In genomic region chr12:112435295-112436110, GRCm38 (mm10) we compare ENCODE assay signal across 10 mouse cellular contexts. TPM values are rescaled to one million over a fixed set of nuclear protein-coding genes. Genes with fewer than 3 reads are reported as not detected.
DNase-seq lines count a peak whose midpoint lies in the region; ATAC-seq and TF ChIP-seq lines count a peak whose summit lies in the region.
"Had no signal": no experiment of that assay in that cellular context is flagged by ENCODE, and none has a peak within 500 bp of the region (broad histone marks: within the 10 kb centered on the region; RNA-seq: fewer than 3 reads in every experiment).

No protein-coding gene starts in this region.

- WGBS in lung, postnatal 0 days = 69% methylated on average over 19 of the region's 21 CpGs
- WGBS in lung, adult 2 months = 57% methylated on average over 21 of the region's 21 CpGs
- 47% methylated on average over 21 of the region's 21 CpGs for WGBS in embryonic facial prominence, embryonic 12.5 days
- WGBS in hindbrain, postnatal 0 days = 23% methylated on average over 21 of the region's 21 CpGs

- H3K9ac ChIP-seq in lung, postnatal 0 days (replicated peaks; ENCODE audit: low read depth) = no peak overlapping the region
- no peak overlapping the region for H3K9ac ChIP-seq in embryonic facial prominence, embryonic 12.5 days
- no peak overlapping the region for H3K9ac ChIP-seq in hindbrain, postnatal 0 days (replicated peaks; ENCODE audit: low read length)
- H3K9ac ChIP-seq: liver, embryonic 13.5 days had no signal

- no peak for TF ChIP-seq POLR2A in lung, adult 2 months (IDR thresholded peaks at IDR 0.05; ENCODE audit: borderline replicate concordance, extremely low read depth, low read depth, low read length)

- no peak for TF ChIP-seq CTCF in lung, postnatal 0 days (IDR thresholded peaks at IDR 0.05)
- TF ChIP-seq CTCF in lung, adult 2 months (IDR thresholded peaks at IDR 0.05; ENCODE audit: insufficient read depth, low read length) = no peak
- TF ChIP-seq CTCF in hindbrain, postnatal 0 days (IDR thresholded peaks at IDR 0.05; ENCODE audit: low read depth) = no peak

- H3K36me3 ChIP-seq in lung, postnatal 0 days (ENCODE audit: insufficient read depth, low read length) = no peaks in the 10 kb centered on the region
- H3K36me3 ChIP-seq in embryonic facial prominence, embryonic 12.5 days = no peaks in the 10 kb centered on the region
- no peaks in the 10 kb centered on the region for H3K36me3 ChIP-seq in hindbrain, postnatal 0 days (ENCODE audit: insufficient read depth, low read length)
- H3K36me3 ChIP-seq: liver, embryonic 13.5 days had no signal

- no peak overlapping the region for H3K4me3 ChIP-seq in lung, postnatal 0 days (ENCODE audit: low read depth, low read length)
- H3K4me3 ChIP-seq in lung, adult 2 months (replicated peaks; ENCODE audit: extremely low read depth, low read depth, low read length) = no peak overlapping the region
- H3K4me3 ChIP-seq in embryonic facial prominence, embryonic 12.5 days = no peak overlapping the region
- H3K4me3 ChIP-seq in hindbrain, postnatal 0 days (ENCODE audit: low read length) = no peak overlapping the region
- H3K4me3 ChIP-seq: liver, embryonic 13.5 days had no signal

- H3K4me1 ChIP-seq in lung, postnatal 0 days (ENCODE audit: insufficient read depth, low read depth, low read length) = no peaks in the 10 kb centered on the region
- H3K4me1 ChIP-seq in lung, adult 2 months (ENCODE audit: control insufficient read depth, insufficient read depth, low read length) = no peaks in the 10 kb centered on the region
- H3K4me1 ChIP-seq in embryonic facial prominence, embryonic 12.5 days = peaks cover 22% of the 10 kb centered on the region
- peaks cover 18% of the 10 kb centered on the region for H3K4me1 ChIP-seq in hindbrain, postnatal 0 days (ENCODE audit: insufficient read depth, low read length)
- H3K4me1 ChIP-seq: liver, embryonic 13.5 days had no signal

- no peaks in the 10 kb centered on the region for H3K9me3 ChIP-seq in lung, postnatal 0 days (ENCODE audit: low read length)
- no peaks in the 10 kb centered on the region for H3K9me3 ChIP-seq in embryonic facial prominence, embryonic 12.5 days
- no peaks in the 10 kb centered on the region for H3K9me3 ChIP-seq in hindbrain, postnatal 0 days (ENCODE audit: low read length)
- H3K9me3 ChIP-seq: liver, embryonic 13.5 days had no signal

- H3K27me3 ChIP-seq in lung, postnatal 0 days (replicated peaks; ENCODE audit: insufficient read depth, low read length) = no peaks in the 10 kb centered on the region
- H3K27me3 ChIP-seq in embryonic facial prominence, embryonic 12.5 days = 0 out of 2 replicates have a peak, but pooled peaks cover 4% of the 10 kb centered on the region
- H3K27me3 ChIP-seq in hindbrain, postnatal 0 days (ENCODE audit: insufficient read depth, low read length) = no peaks in the 10 kb centered on the region
- H3K27me3 ChIP-seq: liver, embryonic 13.5 days had no signal

- 0 out of 2 replicates have a peak, but pooled peaks have one; percentile 32 for ATAC-seq in lung, postnatal 0 days
- ATAC-seq in embryonic facial prominence, embryonic 12.5 days (ENCODE audit: insufficient number of reproducible peaks, insufficient read depth, low FRiP score, low TSS enrichment) = no peak
- peak; percentile 63 for ATAC-seq in hindbrain, postnatal 0 days
- no peak for ATAC-seq in inflammation-experienced regulatory T-cells, adult 6 months

- no peak overlapping the region for H3K4me2 ChIP-seq in lung, postnatal 0 days (replicated peaks; ENCODE audit: low read depth, low read length)
- peak overlapping the region; percentile 7; the same call in 1 of the 2 replicates for H3K4me2 ChIP-seq in embryonic facial prominence, embryonic 12.5 days (replicated peaks)
- no peak overlapping the region for H3K4me2 ChIP-seq in hindbrain, postnatal 0 days (ENCODE audit: low read depth, low read length)
- H3K4me2 ChIP-seq: liver, embryonic 13.5 days had no signal

- no peak for DNase-seq in lung, postnatal 0 days (ENCODE audit: low spot score)
- DNase-seq in lung, adult 2 months = no peak
- peak; percentile 76 for DNase-seq in hindbrain, postnatal 0 days (ENCODE audit: low spot score)
- peak; percentile 26 for DNase-seq in retina, embryonic 14.5 days (ENCODE audit: low spot score)
- no peak for DNase-seq in thymus, postnatal 4 days
- no peak for DNase-seq in urinary bladder, postnatal 14 days (ENCODE audit: low spot score)
- DNase-seq: liver, embryonic 13.5 days had no signal

- no peak for TF ChIP-seq EP300 in lung, postnatal 0 days (IDR thresholded peaks at IDR 0.05)

- no peak overlapping the region for H3K27ac ChIP-seq in lung, postnatal 0 days (ENCODE audit: low read length)
- peak overlapping the region; percentile 48 for H3K27ac ChIP-seq in embryonic facial prominence, embryonic 12.5 days
- peak overlapping the region; percentile 56; the same call in 1 of the 2 replicates for H3K27ac ChIP-seq in hindbrain, postnatal 0 days
- H3K27ac ChIP-seq: liver, embryonic 13.5 days had no signal

RNA-seq across cellular contexts. Expression of gene A530016L24Rik, which starts 53.7 kb away (rescaled TPM):
- polyA plus RNA-seq in lung, postnatal 0 days (2015; fragmentation: Nextera tagmentation; extraction: Ambion mirVana) = 0.04 TPM in 1 of 2 replicates, not detected in the other
- polyA plus RNA-seq in lung, adult 2 months (2012; rRNA removed) = 9.5 and 11.6 TPM in 2 replicates
- polyA plus RNA-seq in embryonic facial prominence, embryonic 12.5 days (2016; fragmentation: Nextera tagmentation; extraction: Ambion mirVana) = 0.13 TPM in 1 of 2 replicates, not detected in the other
- not detected in 2 replicates for total RNA-seq in hindbrain, postnatal 0 days (2014; rRNA removed)
- 0.11 TPM in 1 of 2 replicates, not detected in the other for polyA plus RNA-seq in hindbrain, postnatal 0 days (2015; fragmentation: Nextera tagmentation; extraction: Ambion mirVana)
- polyA plus RNA-seq in inflammation-experienced regulatory T-cells, adult 6 months (2017; shearing (Covaris generic)) = not detected
- total RNA-seq: MEL had no signal

Comparison
In these comparisons a context has a peak if more than half of its experiments do, and no peak if none do; other contexts are left out.
1. ATAC-seq: peak in lung, postnatal 0 days (single experiment) and hindbrain, postnatal 0 days (single experiment); none in embryonic facial prominence, embryonic 12.5 days (single experiment) and inflammation-experienced regulatory T-cells, adult 6 months (single experiment).
2. DNase-seq: peak in hindbrain, postnatal 0 days (single experiment) and retina, embryonic 14.5 days (single experiment); none in lung, postnatal 0 days (single experiment), lung, adult 2 months (single experiment), thymus, postnatal 4 days (single experiment) and urinary bladder, postnatal 14 days (single experiment).